Mouse (Mus musculus): ENCODE measurements at regions not wholly inside any gene's neighbourhood (a gene's known extent, or its start where the extent isn't known, plus 50 kb on each side); places are given as distances from the start of the nearest gene placed in this dataset.
A peak's percentile ranks its signal among the peaks of the same experiment; 100 is the strongest.

DNA sequence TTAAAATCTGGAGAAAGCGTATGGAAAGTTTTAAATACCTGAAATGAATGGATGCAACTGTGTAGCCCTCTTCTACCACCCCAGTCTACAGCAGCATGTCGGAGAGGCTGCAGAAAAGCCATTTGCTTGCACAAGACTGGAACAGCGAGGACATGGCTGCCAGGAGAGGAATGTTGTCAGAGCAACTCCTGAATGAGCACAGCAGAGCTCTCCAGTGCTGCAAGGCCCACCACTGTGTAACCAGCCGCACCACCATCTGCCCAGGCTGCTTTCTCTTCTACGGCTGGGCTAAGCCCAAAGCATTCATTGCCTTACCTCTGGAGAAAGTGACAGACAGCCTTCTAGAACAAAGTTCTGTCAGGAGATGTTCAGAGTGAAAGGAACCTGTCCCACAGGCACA is 65.3 kb upstream of the Gm11238 start:
- Histone ChIP-seq H3K9me3 (no peaks in the 10 kb centered on the region), H3K4me3 (no peak overlapping the region), H3K36me3 (no peaks in the 10 kb centered on the region), H3K4me2 (no peak overlapping the region), H3K27me3 (no peaks in the 10 kb centered on the region), H3K4me1 (replicated peaks) (no peaks in the 10 kb centered on the region), H3K9ac (no peak overlapping the region), H3K27ac (replicated peaks) (no peak overlapping the region)
- peak; percentile 48; the same call in 1 of the 2 replicates for ATAC-seq (ENCODE audit: low FRiP score, low read depth)
- WGBS: 75% methylated on average over 5 of the region's 5 CpGs

GRCm38 (mm10) chr4:73531604-73532003 is 76.1 kb upstream of the Gm11238 start:
- H3K27ac ChIP-seq (replicated peaks): no peak overlapping the region
- H3K4me1 ChIP-seq (replicated peaks): no peaks in the 10 kb centered on the region
- no peak for ATAC-seq (ENCODE audit: low FRiP score, low read depth)
- H3K9me3 ChIP-seq: no peaks in the 10 kb centered on the region
- 72% methylated on average over 1 of the region's 1 CpGs for WGBS
- H3K27me3 ChIP-seq: no peaks in the 10 kb centered on the region
- no peak overlapping the region for H3K4me3 ChIP-seq
- no peak overlapping the region for H3K4me2 ChIP-seq
- H3K36me3 ChIP-seq: no peaks in the 10 kb centered on the region
- H3K9ac ChIP-seq: no peak overlapping the region

DNA sequence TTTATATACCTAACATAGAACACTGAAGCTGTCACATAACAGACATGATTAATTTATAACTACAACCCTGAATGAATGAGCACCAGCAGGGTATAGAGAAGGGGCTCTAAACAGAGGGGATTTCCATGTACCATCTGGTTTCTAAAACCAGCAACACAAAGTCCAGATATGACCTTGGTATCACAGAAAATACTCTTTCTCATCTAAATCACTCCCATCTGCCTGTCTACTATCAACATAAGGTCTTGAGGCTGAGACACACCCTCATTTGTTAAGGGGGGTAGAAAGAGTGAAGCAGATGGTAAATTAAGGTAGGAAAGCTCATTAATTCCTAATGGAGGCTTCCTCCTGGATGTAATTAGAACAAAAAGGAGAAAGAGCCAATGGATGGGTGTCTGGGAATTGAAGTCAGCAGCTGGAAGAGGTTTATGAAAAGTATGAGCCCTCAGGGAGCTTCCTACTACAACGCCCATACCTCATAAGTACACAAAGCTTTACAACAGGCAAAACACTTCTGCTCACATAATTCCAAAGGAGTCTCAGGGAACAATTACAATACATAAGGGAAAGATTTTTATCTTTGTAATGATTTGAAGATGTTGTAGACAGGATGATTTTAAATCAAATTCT is 83.0 kb upstream of the Gm11238 start:
- no peaks in the 10 kb centered on the region for H3K36me3 ChIP-seq
- H3K4me2 ChIP-seq: no peak overlapping the region
- peak; percentile 19; the same call in 1 of the 2 replicates for ATAC-seq (ENCODE audit: low FRiP score, low read depth)

GRCm38 (mm10) chr4:73518742-73519384 is 88.8 kb upstream of the Gm11238 start:
- Histone ChIP-seq H3K4me2 (no peak overlapping the region), H3K27ac (replicated peaks) (no peak overlapping the region), H3K9ac (no peak overlapping the region), H3K9me3 (no peaks in the 10 kb centered on the region), H3K4me3 (no peak overlapping the region), H3K36me3 (no peaks in the 10 kb centered on the region), H3K4me1 (replicated peaks) (peaks cover 6% of the 10 kb centered on the region; the same call in 1 of the 2 replicates), H3K27me3 (no peaks in the 10 kb centered on the region)
- no peak for ATAC-seq (ENCODE audit: low FRiP score, low read depth)

More for the DNA sequence above, 83.0 kb upstream of the Gm11238 start:
- WGBS: 52% methylated on average over 1 of the region's 1 CpGs
- Histone ChIP-seq H3K9ac (no peak overlapping the region), H3K27me3 (no peaks in the 10 kb centered on the region), H3K4me1 (replicated peaks) (no peaks in the 10 kb centered on the region), H3K27ac (replicated peaks) (no peak overlapping the region), H3K4me3 (no peak overlapping the region), H3K9me3 (no peaks in the 10 kb centered on the region)

GRCm38 (mm10) chr4:73517559-73517958 is 90.1 kb upstream of the Gm11238 start:
- Histone ChIP-seq H3K4me1 (replicated peaks) (peaks cover 6% of the 10 kb centered on the region; the same call in 1 of the 2 replicates), H3K36me3 (no peaks in the 10 kb centered on the region), H3K4me3 (no peak overlapping the region), H3K4me2 (no peak overlapping the region), H3K9me3 (no peaks in the 10 kb centered on the region), H3K9ac (no peak overlapping the region), H3K27me3 (no peaks in the 10 kb centered on the region), H3K27ac (replicated peaks) (no peak overlapping the region)
- ATAC-seq (ENCODE audit: low FRiP score, low read depth): no peak

- no peak for ATAC-seq (ENCODE audit: low FRiP score, low read depth)
- H3K27ac ChIP-seq (replicated peaks): no peak overlapping the region
- H3K4me3 ChIP-seq: no peak overlapping the region
- no peaks in the 10 kb centered on the region for H3K9me3 ChIP-seq
- no peak overlapping the region for H3K4me2 ChIP-seq
- peaks cover 6% of the 10 kb centered on the region; the same call in 1 of the 2 replicates for H3K4me1 ChIP-seq (replicated peaks)
- H3K27me3 ChIP-seq: no peaks in the 10 kb centered on the region
- WGBS: 35% methylated on average over 2 of the region's 2 CpGs
- no peaks in the 10 kb centered on the region for H3K36me3 ChIP-seq
- H3K9ac ChIP-seq: no peak overlapping the region
Measured at GRCm38 (mm10) chr4:73516717-73517116, 91.0 kb upstream of the Gm11238 start.

- Histone ChIP-seq H3K27ac (replicated peaks) (no peak overlapping the region), H3K9ac (no peak overlapping the region), H3K9me3 (no peaks in the 10 kb centered on the region), H3K36me3 (no peaks in the 10 kb centered on the region), H3K4me2 (no peak overlapping the region), H3K4me1 (replicated peaks) (no peaks in the 10 kb centered on the region), H3K27me3 (no peaks in the 10 kb centered on the region), H3K4me3 (no peak overlapping the region)
- 84% methylated on average over 2 of the region's 2 CpGs for WGBS
- ATAC-seq (ENCODE audit: low FRiP score, low read depth): no peak
Measured at GRCm38 (mm10) chr4:73506860-73507259, 100.8 kb upstream of the Gm11238 start.

DNA sequence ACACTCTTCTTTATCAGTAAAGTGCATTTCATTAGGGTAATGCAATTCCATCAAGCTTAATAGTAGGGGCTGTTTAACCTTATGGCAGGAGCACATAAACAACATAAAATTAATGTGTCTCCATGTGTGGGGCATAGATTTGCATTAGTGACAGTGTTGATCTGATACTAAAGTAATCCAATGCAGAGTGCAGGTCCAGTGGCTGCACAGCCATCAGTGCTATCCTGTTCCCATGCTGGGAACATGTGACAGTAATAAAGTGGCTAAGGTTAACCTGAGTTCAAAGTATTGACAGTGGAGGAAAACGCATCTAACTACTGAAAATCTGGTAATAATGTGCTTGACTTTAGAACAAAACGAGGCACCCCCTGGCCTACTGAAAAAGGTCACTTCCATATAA is 84.3 kb upstream of the Gm11487 start:
- WGBS: 25% methylated on average over 2 of the region's 2 CpGs
- no peak overlapping the region for H3K4me2 ChIP-seq
- H3K27ac ChIP-seq (replicated peaks): peak overlapping the region; percentile 20; the same call in 1 of the 2 replicates
- no peaks in the 10 kb centered on the region for H3K9me3 ChIP-seq
- H3K9ac ChIP-seq: no peak overlapping the region
- H3K27me3 ChIP-seq: no peaks in the 10 kb centered on the region
- H3K4me1 ChIP-seq (replicated peaks): peaks cover 15% of the 10 kb centered on the region
- H3K4me3 ChIP-seq: no peak overlapping the region
- ATAC-seq (ENCODE audit: low FRiP score, low read depth): peak; percentile 82
- H3K36me3 ChIP-seq: no peaks in the 10 kb centered on the region

DNA sequence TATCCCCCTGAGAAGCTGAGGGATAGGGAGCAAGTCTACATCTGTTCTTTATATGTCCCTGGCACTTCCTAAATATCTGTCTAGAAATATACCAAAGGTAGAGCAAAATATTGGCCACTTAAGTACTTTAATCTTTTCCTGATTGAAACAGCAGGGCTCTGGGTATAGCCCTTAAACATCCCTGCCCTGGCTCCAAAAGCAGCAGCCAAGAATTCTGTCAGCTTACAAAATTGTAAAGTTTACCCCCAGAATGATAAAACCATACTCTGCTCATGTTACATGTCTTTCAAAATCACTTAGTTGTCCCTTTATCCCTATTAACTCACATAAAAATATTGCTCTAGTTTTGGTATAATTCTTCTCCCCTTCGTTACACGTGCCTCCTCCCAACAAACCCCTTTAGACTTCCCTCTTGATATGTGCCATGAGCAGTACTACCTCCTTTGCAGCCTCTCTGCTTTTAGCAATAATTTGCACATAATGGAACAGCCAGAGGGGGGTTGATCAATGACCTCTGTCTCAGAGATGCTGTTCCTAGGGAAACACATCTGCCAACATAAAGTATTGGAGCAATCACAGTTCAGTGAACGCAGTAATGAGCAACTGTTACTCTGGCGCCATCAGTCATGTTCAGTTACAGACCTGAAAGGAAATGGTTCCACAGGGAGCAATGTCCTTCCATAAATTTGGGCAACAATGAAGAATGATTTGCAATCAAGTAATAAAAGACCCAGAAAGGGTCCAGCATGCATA is 83.6 kb upstream of the Gm11487 start:
- 22% methylated on average over 4 of the region's 4 CpGs for WGBS
- H3K4me1 ChIP-seq (replicated peaks): peaks cover 15% of the 10 kb centered on the region
- H3K27ac ChIP-seq (replicated peaks): peak overlapping the region; percentile 20; the same call in 1 of the 2 replicates
- H3K27me3 ChIP-seq: no peaks in the 10 kb centered on the region
- peak; percentile 96 for ATAC-seq (ENCODE audit: low FRiP score, low read depth)
- no peak overlapping the region for H3K9ac ChIP-seq
- H3K36me3 ChIP-seq: no peaks in the 10 kb centered on the region
- H3K4me3 ChIP-seq: no peak overlapping the region
- no peaks in the 10 kb centered on the region for H3K9me3 ChIP-seq
- H3K4me2 ChIP-seq: no peak overlapping the region

DNA sequence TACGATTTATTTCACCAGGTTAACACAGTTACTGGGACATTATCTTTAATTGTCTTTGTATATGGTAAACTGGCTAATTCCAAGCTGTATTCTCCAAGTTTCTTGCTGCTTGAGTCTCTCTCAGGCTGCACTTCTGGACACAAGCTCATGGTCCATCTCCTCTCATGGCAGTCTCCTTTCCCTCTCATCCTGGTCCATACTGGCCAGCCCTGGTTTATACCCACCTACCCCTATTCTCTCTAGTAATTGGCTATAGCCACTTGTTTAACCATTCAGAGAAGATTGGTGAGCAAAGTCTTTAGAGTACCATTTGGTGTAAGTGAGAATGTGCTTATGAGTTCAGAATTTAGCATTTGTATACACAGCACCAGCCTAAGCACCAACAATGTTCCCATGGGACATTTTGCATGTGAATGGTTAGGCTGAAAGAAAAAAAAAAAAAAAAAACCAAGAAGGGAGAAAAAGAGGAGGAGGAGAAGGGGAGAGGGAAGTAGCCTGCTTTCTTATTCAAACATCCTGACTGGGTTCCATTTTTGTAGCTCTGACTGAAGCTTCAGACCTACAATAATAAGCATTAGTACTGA is 63.2 kb upstream of the Gm11487 start:
- Histone ChIP-seq H3K36me3 (no peaks in the 10 kb centered on the region), H3K27ac (replicated peaks) (no peak overlapping the region), H3K9me3 (no peaks in the 10 kb centered on the region), H3K9ac (no peak overlapping the region), H3K4me2 (no peak overlapping the region), H3K4me3 (no peak overlapping the region), H3K4me1 (replicated peaks) (no peaks in the 10 kb centered on the region), H3K27me3 (no peaks in the 10 kb centered on the region)
- no peak for ATAC-seq (ENCODE audit: low FRiP score, low read depth)
- WGBS: 79% methylated on average over 1 of the region's 1 CpGs
